Mouse (Mus musculus) brain, embryonic 18.5 days (tissue): ENCODE data around the gene Spink8.

Source experiments
- DNase-seq: peaks from one replicate; pipeline ENCODE4 v3.0.0-alpha.2; 2012; ENCODE audit warnings: low read depth, low spot score

The Spink8 gene

DNA sequence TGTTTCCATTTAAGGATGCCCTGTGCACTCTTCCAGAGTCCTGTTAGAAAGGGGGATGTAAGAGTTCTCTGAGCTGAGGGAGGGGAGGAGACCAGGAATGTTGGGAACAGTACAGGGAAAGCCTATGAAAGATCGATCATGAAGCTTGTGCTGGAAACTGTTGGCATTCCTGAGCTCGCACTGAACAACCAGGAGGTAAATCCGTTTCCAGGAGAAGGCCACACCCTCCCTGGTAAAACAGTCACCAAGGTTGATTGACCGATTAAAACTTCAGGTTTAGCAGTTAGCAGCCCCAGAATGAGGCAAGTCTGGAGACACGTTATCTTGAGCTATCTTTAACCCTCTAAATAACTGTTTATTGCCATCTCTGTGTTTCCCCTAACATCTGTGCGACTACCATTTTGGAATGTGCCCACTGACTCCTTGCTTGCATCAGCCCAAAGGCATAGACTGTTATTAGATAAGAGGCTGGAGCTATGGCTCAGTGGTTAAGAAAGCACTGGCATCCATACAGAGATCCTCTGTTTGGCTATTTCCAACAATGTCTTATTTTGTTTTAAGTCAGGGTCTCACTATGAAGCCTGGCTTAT is 59.0 kb downstream of the Spink8 start:
- DNase-seq, result no peak

DNA sequence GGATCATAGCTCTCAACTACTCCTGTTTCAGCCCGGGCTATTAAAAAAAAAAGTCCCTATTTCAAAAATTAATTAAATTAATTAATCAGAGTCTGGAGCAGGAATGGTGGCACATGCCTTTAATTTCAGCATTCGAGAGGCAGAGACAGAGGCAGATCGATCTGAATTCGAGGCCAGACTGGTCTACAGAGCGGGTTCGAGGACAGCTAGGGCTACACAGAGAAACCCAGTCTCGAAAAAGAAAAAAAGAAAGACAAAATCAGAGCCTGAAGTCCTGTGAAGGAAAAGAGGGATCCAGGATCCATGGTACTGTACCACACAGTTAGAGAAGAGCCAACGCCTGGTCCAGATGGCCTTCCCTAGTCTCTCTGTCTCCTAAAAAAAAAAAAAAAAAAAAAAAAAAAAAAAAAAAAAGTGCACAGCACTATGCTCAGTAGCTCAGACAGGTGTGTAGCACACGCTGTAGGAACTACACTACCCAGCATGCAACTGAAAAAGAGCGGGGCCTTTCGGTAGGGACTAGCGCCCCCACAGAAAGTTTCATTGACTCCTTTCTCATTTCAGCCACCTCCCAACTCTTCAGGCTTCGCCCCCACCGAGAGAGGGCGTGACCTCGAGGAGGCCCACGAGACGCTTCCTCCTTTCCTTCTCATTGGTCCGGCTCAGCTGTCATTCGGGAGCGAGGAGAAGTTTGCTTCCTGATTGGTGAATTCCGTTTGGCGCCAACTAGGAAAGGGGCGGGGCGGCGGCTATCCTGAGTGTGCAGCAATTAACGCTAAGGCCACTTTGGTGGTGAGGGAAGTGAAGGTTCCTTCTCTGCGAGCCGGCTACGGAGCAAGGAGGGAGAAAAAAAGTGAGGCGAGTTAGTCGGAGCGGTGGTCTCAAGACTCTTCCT is 63.0 kb downstream of the Spink8 start, which contains the start of gene Cdc25a:
Cdc25a (plus strand) TSS at position 783 of the 895 bp plus-strand sequence.
- DNase-seq, result peak; percentile 98

DNA sequence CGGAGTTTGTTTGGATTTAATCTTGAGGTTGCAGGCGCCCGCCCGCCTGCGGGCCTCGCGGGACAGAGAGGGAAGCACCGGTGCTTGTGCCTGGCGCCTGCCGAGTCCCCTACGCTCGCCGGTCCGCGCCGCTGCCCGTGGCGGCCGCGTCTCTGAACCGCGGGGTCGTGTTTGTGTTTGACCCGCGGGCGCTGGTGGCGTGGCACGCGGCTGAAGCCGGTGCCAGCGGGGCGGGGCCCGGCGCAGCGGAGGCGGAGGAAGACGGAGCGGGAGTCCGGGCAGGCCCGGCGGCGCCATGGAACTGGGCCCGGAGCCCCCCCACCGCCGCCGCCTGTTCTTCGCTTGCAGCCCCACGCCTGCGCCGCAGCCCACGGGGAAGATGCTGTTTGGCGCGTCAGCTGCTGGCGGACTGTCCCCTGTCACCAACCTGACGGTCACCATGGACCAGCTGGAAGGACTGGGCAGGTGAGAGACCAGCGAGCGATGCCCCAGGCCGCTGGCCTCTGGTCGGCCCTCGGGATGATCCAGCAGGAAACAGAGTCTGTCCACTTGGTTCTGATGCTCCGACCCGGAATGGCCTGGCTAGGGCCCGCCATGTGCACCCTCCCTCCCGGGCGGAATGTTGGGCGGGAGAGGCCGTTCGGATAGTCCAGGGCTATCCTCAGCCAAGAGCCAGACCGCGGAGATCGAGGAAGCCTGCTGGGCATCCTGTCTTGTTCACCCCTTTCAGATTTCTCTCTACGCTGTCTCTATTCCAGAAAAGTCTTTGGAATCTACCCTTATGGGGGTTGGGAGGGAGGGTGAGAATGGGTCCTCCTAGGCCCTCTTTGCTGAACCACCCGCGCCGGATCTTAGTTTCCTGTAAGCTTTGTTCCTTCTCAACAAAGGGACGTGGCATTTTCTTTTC is 63.9 kb downstream of the Spink8 start:
- no peak for DNase-seq
